Mouse (Mus musculus) bone marrow macrophage, adult 2 months (primary cell): Measurements from ENCODE around the gene Gm11549. TPM values are rescaled to one million over a fixed set of nuclear protein-coding genes. Genes with fewer than 3 reads are reported as not detected.

Source experiments
- H3K27ac ChIP-seq: 2 replicates; pipeline ENCODE4 v1.5.1; 2012; ENCODE audit warnings: low read depth, low read length; ENCODE audit not compliant: insufficient read depth
- H3K4me1 ChIP-seq: 2 replicates; pipeline ENCODE4 v1.6.1; 2012; ENCODE audit warnings: low read length; ENCODE audit not compliant: control insufficient read depth, insufficient read depth
- H3K4me3 ChIP-seq: 2 replicates; pipeline ENCODE4 v1.5.1; 2012; ENCODE audit warnings: mild to moderate bottlenecking, low read length, moderate library complexity; ENCODE audit not compliant: insufficient read depth
- CTCF ChIP-seq: IDR thresholded peaks from 2 replicates; pipeline ENCODE4 v1.5.1; 2012; ENCODE audit warnings: low read depth, mild to moderate bottlenecking, low read length, moderate library complexity
- POLR2A ChIP-seq: IDR thresholded peaks from 2 replicates; pipeline ENCODE4 v1.6.1; 2012; ENCODE audit warnings: mild to moderate bottlenecking, low read depth, low read length, borderline replicate concordance
- polyA plus RNA-seq: library from polyadenylated mRNA; stranded (reverse); fragments of >200 nt; gene quantifications from 2 replicates; pipeline ENCODE4 v1.2.4, GENCODE M21; 2012; ENCODE audit not compliant: missing spikeins, insufficient read depth, insufficient read length

Gm11549 gene
- polyA plus RNA-seq, 1 experiment: not detected

DNA sequence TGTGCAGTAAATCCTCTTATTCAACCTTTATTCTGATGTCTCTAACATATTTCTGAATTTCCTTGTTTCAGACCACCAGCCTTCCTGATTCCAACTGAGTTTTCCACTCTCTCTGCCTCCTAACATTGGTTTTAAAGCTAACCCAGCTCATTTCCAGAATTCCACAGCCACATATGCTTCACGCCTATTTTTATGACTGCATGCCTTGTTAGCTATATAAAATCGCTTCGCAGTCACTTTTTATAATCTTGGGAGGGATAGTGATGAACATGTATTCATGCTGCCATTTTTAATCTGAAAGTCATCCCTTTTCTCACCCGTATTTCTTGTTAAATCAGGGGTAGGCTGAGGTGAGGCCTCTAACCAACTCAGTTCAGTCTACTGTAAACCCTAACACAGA is 37.3 kb downstream of the Gm11549 start:
- TF ChIP-seq CTCF (no peak), POLR2A (no peak)
- Histone ChIP-seq H3K4me3 (no peak overlapping the region), H3K4me1 (peaks cover 12% of the 10 kb centered on the region), H3K27ac (no peak overlapping the region)

- Histone ChIP-seq H3K4me1 (peaks cover 6% of the 10 kb centered on the region), H3K27ac (no peak overlapping the region), H3K4me3 (no peak overlapping the region)
- no peak for TF ChIP-seq POLR2A
- TF ChIP-seq CTCF: no peak
Measured at GRCm38 (mm10) chr3:36482940-36483339, 38.7 kb downstream of the Gm11549 start.

DNA sequence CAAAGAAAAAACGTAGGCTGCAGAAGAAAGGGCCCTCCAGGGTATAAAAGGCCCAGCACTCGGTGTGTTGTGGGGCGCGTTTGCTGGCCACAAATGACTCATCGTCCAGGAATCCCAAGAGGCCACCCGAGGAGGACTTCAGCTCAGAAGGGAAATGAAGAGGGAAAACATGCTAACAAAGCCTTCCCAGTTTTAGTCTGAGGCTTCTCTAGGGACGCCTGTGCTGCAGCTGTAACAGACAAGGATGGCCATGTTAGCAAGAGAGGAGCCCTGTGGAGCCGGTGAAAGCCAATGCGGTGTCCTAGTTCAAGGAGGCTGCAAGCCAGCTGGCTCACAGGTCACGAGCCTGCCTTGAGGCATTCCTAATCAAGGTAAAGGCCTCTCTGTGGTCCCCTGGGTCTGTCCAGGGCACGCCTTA is 39.8 kb downstream of the Gm11549 start:
- Histone ChIP-seq H3K4me3 (no peak overlapping the region), H3K27ac (no peak overlapping the region)

GRCm38 (mm10) chr3:36480486-36480885 is 41.1 kb downstream of the Gm11549 start:
- TF ChIP-seq POLR2A (no peak), CTCF (no peak)
- H3K27ac ChIP-seq: no peak overlapping the region
- peaks cover 10% of the 10 kb centered on the region for H3K4me1 ChIP-seq
- no peak overlapping the region for H3K4me3 ChIP-seq

More for the DNA sequence above, 39.8 kb downstream of the Gm11549 start:
- TF ChIP-seq CTCF (no peak), POLR2A (no peak)
- peaks cover 6% of the 10 kb centered on the region for H3K4me1 ChIP-seq

GRCm38 (mm10) chr3:36478776-36479175 is 42.8 kb downstream of the Gm11549 start:
- Histone ChIP-seq H3K4me3 (no peak overlapping the region), H3K4me1 (peaks cover 14% of the 10 kb centered on the region), H3K27ac (no peak overlapping the region)
- TF ChIP-seq CTCF (no peak), POLR2A (no peak)

- no peak for TF ChIP-seq CTCF
- no peak for TF ChIP-seq POLR2A
- Histone ChIP-seq H3K4me3 (peak overlapping the region; percentile 67), H3K4me1 (peaks cover 20% of the 10 kb centered on the region), H3K27ac (no peak overlapping the region)
Measured at GRCm38 (mm10) chr3:36476261-36477155, 45.1 kb downstream of the Gm11549 start.

GRCm38 (mm10) chr3:36475532-36476087 is 46.0 kb downstream of the Gm11549 start, which contains the start of the genes Anxa5 and 1810062G17Rik:
TSS of gene Anxa5 (minus strand) at chr3:36475894.
TSS of gene 1810062G17Rik (plus strand) at chr3:36475937.
- peak within 1 kb of the TSS; percentile 98 for H3K27ac ChIP-seq
- H3K4me3 ChIP-seq: peak within 1 kb of the TSS; percentile 94
- H3K4me1 ChIP-seq: peaks cover 26% of the 10 kb centered on the region
- TF ChIP-seq POLR2A (0 out of 2 replicates have a peak, but pooled peaks have one; percentile 74), CTCF (no peak)

GRCm38 (mm10) chr3:36474938-36475483 is 46.6 kb downstream of the Gm11549 start:
- Histone ChIP-seq H3K4me1 (peaks cover 32% of the 10 kb centered on the region), H3K4me3 (peak overlapping the region; percentile 94), H3K27ac (peak overlapping the region; percentile 98)
- TF ChIP-seq POLR2A: no peak
- TF ChIP-seq CTCF: no peak

- H3K4me1 ChIP-seq: peaks cover 36% of the 10 kb centered on the region
- TF ChIP-seq CTCF (no peak), POLR2A (no peak)
- H3K4me3 ChIP-seq: peak overlapping the region; percentile 94
- peak overlapping the region; percentile 98 for H3K27ac ChIP-seq
Measured at GRCm38 (mm10) chr3:36474421-36474820, 47.2 kb downstream of the Gm11549 start.
